Mouse (Mus musculus) liver, postnatal 0 days (tissue): ENCODE measurements at regions not wholly inside any gene's neighbourhood (a gene's known extent, or its start where the extent isn't known, plus 50 kb on each side); places are given as distances from the start of the nearest gene placed in this dataset.

Experiments
- ATAC-seq: fragments of 200-750 bp; cut with Nextera tagmentation; 2 replicates; pipeline ENCODE4 v1.8.0; 2017; ENCODE audit warnings: mild to moderate bottlenecking, moderate library complexity
- DNase-seq: peaks from one replicate; pipeline ENCODE4 v3.0.0-alpha.2; 2016
- H3K27ac ChIP-seq: fragments of 300-500 bp; sonication (generic); 2 replicates; pipeline ENCODE4 v1.5.1; 2014; ENCODE audit warnings: antibody characterized with exemption, moderate library complexity, mild to moderate bottlenecking, low read depth
- H3K27me3 ChIP-seq: fragments of 300-500 bp; sonication (generic); 2 replicates; pipeline ENCODE4 v1.6.1; 2014; ENCODE audit warnings: low read length, control low read depth, mixed read lengths; ENCODE audit not compliant: insufficient read depth
- H3K36me3 ChIP-seq: fragments of 300-500 bp; sonication (generic); replicated peaks from 2 replicates; pipeline ENCODE4 v1.6.1; 2014; ENCODE audit warnings: mild to moderate bottlenecking, control low read depth, low read length, moderate library complexity, mixed read lengths; ENCODE audit not compliant: insufficient read depth
- H3K4me1 ChIP-seq: fragments of 300-500 bp; sonication (generic); 2 replicates; pipeline ENCODE4 v1.6.1; 2014; ENCODE audit warnings: antibody characterized with exemption, mild to moderate bottlenecking, control low read depth; ENCODE audit not compliant: insufficient read depth
- H3K4me2 ChIP-seq: fragments of 300-500 bp; sonication (generic); 2 replicates; pipeline ENCODE4 v1.6.1; 2014; ENCODE audit warnings: low read depth, mild to moderate bottlenecking, low read length, moderate library complexity, mixed read lengths
- H3K4me3 ChIP-seq: fragments of 300-500 bp; sonication (generic); 2 replicates; pipeline ENCODE4 v1.5.1; 2014; ENCODE audit warnings: low read depth, low read length
- H3K9ac ChIP-seq: fragments of 300-500 bp; sonication (generic); replicated peaks from 2 replicates; pipeline ENCODE4 v1.6.1; 2014; ENCODE audit warnings: mild to moderate bottlenecking, moderate library complexity
- H3K9me3 ChIP-seq: fragments of 300-500 bp; sonication (generic); 2 replicates; pipeline ENCODE4 v1.6.1; 2016; ENCODE audit warnings: mild to moderate bottlenecking, control low read depth, low read length, mixed read lengths
- CTCF ChIP-seq: sonication (generic); IDR thresholded peaks from 2 replicates; pipeline ENCODE4 v1.5.1; 2016; ENCODE audit warnings: antibody characterized with exemption, low read depth
- EP300 ChIP-seq: IDR thresholded peaks from 2 replicates; pipeline ENCODE4 v1.6.1; 2016; ENCODE audit warnings: antibody characterized with exemption, low read depth, mild to moderate bottlenecking
- WGBS: fragments of 180-500 bp; shearing (Covaris S2); extraction: QIAGEN DNeasy Blood & Tissue Kit; methylation state at CpG from one replicate; pipeline ENCODE4 v1.1.7; 2014; ENCODE audit not compliant: insufficient replicate concordance; 5-methylcytosine and 5-hydroxymethylcytosine counted together

DNA sequence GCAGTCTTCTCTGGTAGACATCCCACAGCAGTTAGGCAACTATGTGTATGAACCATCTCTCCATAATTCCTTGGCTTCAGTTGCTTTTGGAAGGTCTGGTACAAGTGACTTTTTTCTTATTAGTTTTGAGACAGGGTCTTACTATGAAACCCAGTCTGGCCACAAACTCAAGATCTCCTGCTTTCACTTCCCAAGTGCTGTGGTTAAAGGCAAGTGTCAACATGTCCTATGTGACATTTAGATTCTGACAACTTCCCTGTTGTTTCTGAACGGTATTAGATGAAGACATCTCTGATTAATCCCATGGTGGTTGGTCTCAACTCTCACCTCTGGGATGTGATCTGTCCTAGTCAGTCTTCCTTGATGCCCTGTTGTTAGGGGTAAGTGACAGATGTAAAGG lies 88.4 kb upstream of the Fbxo33 start:
- ATAC-seq (no peak), DNase-seq (no peak)
- Histone ChIP-seq H3K9me3 (no peaks in the 10 kb centered on the region), H3K9ac (no peak overlapping the region), H3K4me3 (no peak overlapping the region), H3K27me3 (no peaks in the 10 kb centered on the region), H3K4me1 (no peaks in the 10 kb centered on the region), H3K4me2 (no peak overlapping the region), H3K27ac (no peak overlapping the region), H3K36me3 (no peaks in the 10 kb centered on the region)
- no peak for TF ChIP-seq EP300
- no peak for TF ChIP-seq CTCF
- 21% methylated on average over 1 of the region's 1 CpGs for WGBS

GRCm38 (mm10) chr12:59304522-59304921 lies 85.0 kb upstream of the Fbxo33 start:
- WGBS: 65% methylated on average over 6 of the region's 6 CpGs
- H3K9ac ChIP-seq: no peak overlapping the region
- DNase-seq (no peak), ATAC-seq (no peak)
- no peaks in the 10 kb centered on the region for H3K4me1 ChIP-seq
- H3K27me3 ChIP-seq: no peaks in the 10 kb centered on the region
- H3K27ac ChIP-seq: no peak overlapping the region
- H3K4me3 ChIP-seq: no peak overlapping the region
- no peaks in the 10 kb centered on the region for H3K36me3 ChIP-seq
- H3K9me3 ChIP-seq: no peaks in the 10 kb centered on the region
- no peak overlapping the region for H3K4me2 ChIP-seq
- TF ChIP-seq EP300: no peak
- TF ChIP-seq CTCF: no peak
